Mouse (Mus musculus) erythroblast, embryonic 14.5 days (primary cell): ENCODE results near the gene Skap1.

Experiments used
- GATA1 ChIP-seq: IDR thresholded peaks from 2 replicates; pipeline ENCODE4 v1.6.1; 2012; ENCODE audit warnings: low read length, inconsistent platforms, mixed read lengths
- TAL1 ChIP-seq: IDR thresholded peaks from 3 replicates; pipeline ENCODE4 v1.6.1; 2012; ENCODE audit warnings: low read length, inconsistent platforms, mixed read lengths

DNA sequence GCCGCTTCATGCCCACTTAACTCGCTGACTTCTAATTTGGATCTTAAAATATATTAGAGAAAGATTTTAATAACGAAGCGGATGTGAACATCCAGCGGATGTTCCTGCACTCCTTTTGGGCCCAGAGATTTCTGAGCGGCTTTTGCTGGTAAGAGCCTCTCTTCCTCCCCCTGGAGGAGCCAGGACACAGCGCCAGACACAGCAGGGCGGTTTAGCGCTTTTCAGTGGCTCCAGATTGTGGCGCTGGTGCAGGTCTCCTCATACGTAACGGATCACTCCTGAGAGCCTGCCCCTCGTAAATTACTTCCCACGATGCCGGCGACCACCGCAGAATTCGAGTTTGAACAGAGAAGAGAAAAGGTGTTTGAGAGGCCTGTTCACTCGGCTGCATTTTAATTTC is 271.5 kb downstream of the Skap1 start:
- no peak for TF ChIP-seq GATA1
- TF ChIP-seq TAL1: no peak
